Mouse (Mus musculus) thymus, adult 2 months (tissue): ENCODE data around the gene Snai3.

Source experiments
- CTCF ChIP-seq: fragments of 200-500 bp; IDR thresholded peaks from 2 replicates; pipeline ENCODE4 v1.5.1; 2012; ENCODE audit warnings: mild to moderate bottlenecking, control low read depth, low read length, moderate library complexity, borderline replicate concordance; ENCODE audit not compliant: control insufficient read depth, poor library complexity, insufficient read depth; ENCODE audit errors: extremely low read depth
- POLR2A ChIP-seq: fragments of 200-500 bp; IDR thresholded peaks from 2 replicates; pipeline ENCODE4 v1.6.1; 2012; ENCODE audit warnings: mild to moderate bottlenecking, low read length, control low read depth, moderate library complexity; ENCODE audit not compliant: control insufficient read depth, poor library complexity, insufficient read depth; ENCODE audit errors: extremely low read depth

GRCm38 (mm10) chr8:122464985-122465384 lies 4.5 kb upstream of the Snai3 start:
- no peak for TF ChIP-seq CTCF
- TF ChIP-seq POLR2A: no peak
